Mouse (Mus musculus): ENCODE measurements around the gene Serf2.

DNA sequence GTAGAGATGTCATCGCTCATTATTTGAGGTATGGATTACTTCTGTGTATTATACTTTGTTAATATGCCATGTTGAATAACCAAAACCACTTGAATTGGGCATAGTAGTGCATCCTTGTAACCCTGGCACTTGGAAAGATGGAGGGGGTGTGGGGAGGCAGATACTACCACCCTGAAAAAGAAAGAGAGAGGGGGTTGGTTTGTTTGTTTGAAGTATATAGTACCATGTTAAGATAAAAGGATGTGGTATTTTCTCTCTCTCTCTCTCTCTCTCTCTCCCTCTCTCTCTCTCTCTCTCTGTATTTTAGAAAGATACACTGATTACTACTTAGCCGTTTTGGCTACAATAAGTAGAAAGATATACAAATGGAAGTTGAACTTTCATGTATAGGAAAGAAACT, 23.1 kb upstream of the Serf2 start:
- TF ChIP-seq CTCF (IDR thresholded peaks at IDR 0.05; ENCODE audit: control insufficient read depth, insufficient read depth, low read length), result no peak
- no peak for TF ChIP-seq POLR2A (IDR thresholded peaks at IDR 0.05; ENCODE audit: borderline replicate concordance, control insufficient read depth, low read depth, low read length)

Measured in bone marrow, adult 2 months (tissue).